Mouse (Mus musculus): Measurements from ENCODE around the gene Zkscan4.
"Not testable (repeated sequence)": the region's sequence is repeated elsewhere in the genome, so short reads cannot be mapped to it uniquely, and the experiment has no call there.

Gene Zkscan4

GRCm38 (mm10) chr13:21478759-21479670 is at the start of gene Zkscan4, which contains the start of gene Gm10065:
Gene Zkscan4, plus strand, starts transcription at chr13:21478907.
Gene Gm10065, minus strand, starts transcription at chr13:21479441.
- peak; percentile 85 to 87 for DNase-seq (ENCODE audit: low spot score in 2 of 2)

GRCm38 (mm10) chr13:21435476-21435875 is 43.2 kb upstream of the Zkscan4 start:
- DNase-seq (ENCODE audit: low spot score in 2 of 2): no peak

- peak; percentile 89 to 91 for DNase-seq (ENCODE audit: low spot score in 2 of 2)
These were observed 38.1 kb upstream of the Zkscan4 start, which contains the start of gene Pgbd1 for GRCm38 (mm10) chr13:21440503-21441206. Gene Pgbd1, minus strand, starts transcription at chr13:21441058.

- no peak for DNase-seq (ENCODE audit: low spot score in 2 of 2)
These were observed 37.5 kb upstream of the Zkscan4 start for GRCm38 (mm10) chr13:21441207-21441572.

GRCm38 (mm10) chr13:21446796-21447195 is 31.9 kb upstream of the Zkscan4 start:
- DNase-seq (ENCODE audit: low spot score in 2 of 2): no peak

GRCm38 (mm10) chr13:21447856-21448614 is 30.7 kb upstream of the Zkscan4 start:
- no peak for DNase-seq (ENCODE audit: low spot score in 2 of 2)

- DNase-seq (ENCODE audit: low spot score in 2 of 2): no peak
These were observed 25.7 kb upstream of the Zkscan4 start for GRCm38 (mm10) chr13:21453042-21453441.

GRCm38 (mm10) chr13:21453449-21453848 is 25.3 kb upstream of the Zkscan4 start, which contains the start of gene Zscan26:
Gene Zscan26, minus strand, starts transcription at chr13:21453730.
- DNase-seq (ENCODE audit: low spot score in 2 of 2): peak; percentile 84 to 85

- DNase-seq (ENCODE audit: low spot score in 2 of 2): no peak
These were observed 24.6 kb upstream of the Zkscan4 start for GRCm38 (mm10) chr13:21454133-21454532.

- no peak for DNase-seq (ENCODE audit: low spot score in 2 of 2)
These were observed 22.4 kb upstream of the Zkscan4 start for GRCm38 (mm10) chr13:21456347-21456746.

- not testable (repeated sequence) for DNase-seq (ENCODE audit: low spot score in 2 of 2)
These were observed 16.2 kb upstream of the Zkscan4 start for GRCm38 (mm10) chr13:21462516-21462915.

- DNase-seq (ENCODE audit: low spot score in 2 of 2): no peak
These were observed 11.4 kb upstream of the Zkscan4 start for GRCm38 (mm10) chr13:21467336-21467735.

GRCm38 (mm10) chr13:21468061-21469019 is 10.4 kb upstream of the Zkscan4 start, which contains the start of gene Nkapl:
Gene Nkapl, minus strand, starts transcription at chr13:21468509.
- peak; percentile 83 to 86 for DNase-seq (ENCODE audit: low spot score in 2 of 2)

GRCm38 (mm10) chr13:21469097-21469496 is 9.6 kb upstream of the Zkscan4 start:
- no peak for DNase-seq (ENCODE audit: low spot score in 2 of 2)

- no peak for DNase-seq (ENCODE audit: low spot score in 2 of 2)
These were observed 6.3 kb upstream of the Zkscan4 start for GRCm38 (mm10) chr13:21472427-21472826.

GRCm38 (mm10) chr13:21486881-21487280 is 8.2 kb downstream of the Zkscan4 start:
- DNase-seq (ENCODE audit: low spot score in 2 of 2): no peak

GRCm38 (mm10) chr13:21492847-21493246 is 14.1 kb downstream of the Zkscan4 start:
- DNase-seq (ENCODE audit: low spot score in 2 of 2): no peak

- no peak for DNase-seq (ENCODE audit: low spot score in 2 of 2)
These were observed 16.4 kb downstream of the Zkscan4 start, which contains the start of gene AK157302 for GRCm38 (mm10) chr13:21495080-21495479. Gene AK157302, plus strand, starts transcription at chr13:21495223.

- DNase-seq (ENCODE audit: low spot score in 2 of 2): not testable (repeated sequence)
These were observed 22.5 kb downstream of the Zkscan4 start, which contains the start of gene Gm11273 for GRCm38 (mm10) chr13:21501182-21501581. Gene Gm11273, minus strand, starts transcription at chr13:21501418.

- DNase-seq (ENCODE audit: low spot score in 2 of 2): no peak
These were observed 23.6 kb downstream of the Zkscan4 start for GRCm38 (mm10) chr13:21502296-21502695.
